Mouse (Mus musculus): ENCODE results near the gene Wdr44. TPM values are rescaled to one million over a fixed set of nuclear protein-coding genes. Genes with fewer than 3 reads are reported as not detected.
A peak's percentile ranks its signal among the peaks of the same experiment; 100 is the strongest.

Gene Wdr44
- polyA plus RNA-seq, 1 experiment from 2014 or later = 9.3 TPM

- 65% methylated on average over 2 of the region's 2 CpGs for WGBS
Measured at GRCm38 (mm10) chrX:23677511-23677910, 15.3 kb upstream of the Wdr44 start.

GRCm38 (mm10) chrX:23692336-23692721, 522 bp upstream of the Wdr44 start:
- no peak overlapping the region for H3K27ac ChIP-seq (ENCODE audit: low read length)
- H3K9me3 ChIP-seq (ENCODE audit: low read length) = no peaks in the 10 kb centered on the region
- peak overlapping the region; percentile 49 for H3K4me2 ChIP-seq (replicated peaks; ENCODE audit: low read depth, low read length)
- no peaks in the 10 kb centered on the region for H3K4me1 ChIP-seq (ENCODE audit: insufficient read depth, low read depth, low read length)
- H3K9ac ChIP-seq (replicated peaks; ENCODE audit: low read depth) = no peak overlapping the region
- WGBS = 8% methylated on average over 5 of the region's 5 CpGs
- peak overlapping the region; percentile 56 for H3K4me3 ChIP-seq (ENCODE audit: low read depth, low read length)
- H3K36me3 ChIP-seq (ENCODE audit: insufficient read depth, low read length) = no peaks in the 10 kb centered on the region
- ATAC-seq (no peak), DNase-seq (ENCODE audit: low spot score) (peak; percentile 6)
- TF ChIP-seq EP300 (IDR thresholded peaks at IDR 0.05) (no peak), CTCF (IDR thresholded peaks at IDR 0.05) (no peak)
- H3K27me3 ChIP-seq (replicated peaks; ENCODE audit: insufficient read depth, low read length) = no peaks in the 10 kb centered on the region

More at GRCm38 (mm10) chrX:23677511-23677910, 15.3 kb upstream of the Wdr44 start:
- TF ChIP-seq CTCF (IDR thresholded peaks at IDR 0.05) = no peak
- TF ChIP-seq EP300 (IDR thresholded peaks at IDR 0.05) = no peak
- no peaks in the 10 kb centered on the region for H3K9me3 ChIP-seq (ENCODE audit: low read length)
- no peak overlapping the region for H3K4me3 ChIP-seq (ENCODE audit: low read depth, low read length)
- no peak overlapping the region for H3K9ac ChIP-seq (replicated peaks; ENCODE audit: low read depth)
- no peaks in the 10 kb centered on the region for H3K36me3 ChIP-seq (ENCODE audit: insufficient read depth, low read length)
- no peak overlapping the region for H3K27ac ChIP-seq (ENCODE audit: low read length)
- H3K4me2 ChIP-seq (replicated peaks; ENCODE audit: low read depth, low read length) = no peak overlapping the region
- no peaks in the 10 kb centered on the region for H3K27me3 ChIP-seq (replicated peaks; ENCODE audit: insufficient read depth, low read length)
- no peaks in the 10 kb centered on the region for H3K4me1 ChIP-seq (ENCODE audit: insufficient read depth, low read depth, low read length)
- DNase-seq (ENCODE audit: low spot score) = no peak
- no peak for ATAC-seq

GRCm38 (mm10) chrX:23693443-23694400, 871 bp downstream of the Wdr44 start:
- peak overlapping the region; percentile 59 for H3K4me2 ChIP-seq (replicated peaks; ENCODE audit: low read depth, low read length)
- WGBS = 10% methylated on average over 27 of the region's 28 CpGs
- H3K4me3 ChIP-seq (ENCODE audit: low read depth, low read length) = peak overlapping the region; percentile 56
- DNase-seq (ENCODE audit: low spot score) (peak; percentile 32), ATAC-seq (peak; percentile 8)
- H3K9me3 ChIP-seq (ENCODE audit: low read length) = no peaks in the 10 kb centered on the region
- TF ChIP-seq EP300 (IDR thresholded peaks at IDR 0.05) = no peak
- no peak for TF ChIP-seq CTCF (IDR thresholded peaks at IDR 0.05)
- H3K27ac ChIP-seq (ENCODE audit: low read length) = peak overlapping the region; percentile 75
- peak overlapping the region; percentile 63 for H3K9ac ChIP-seq (replicated peaks; ENCODE audit: low read depth)
- no peaks in the 10 kb centered on the region for H3K27me3 ChIP-seq (replicated peaks; ENCODE audit: insufficient read depth, low read length)
- H3K36me3 ChIP-seq (ENCODE audit: insufficient read depth, low read length) = no peaks in the 10 kb centered on the region
- no peaks in the 10 kb centered on the region for H3K4me1 ChIP-seq (ENCODE audit: insufficient read depth, low read depth, low read length)

DNA sequence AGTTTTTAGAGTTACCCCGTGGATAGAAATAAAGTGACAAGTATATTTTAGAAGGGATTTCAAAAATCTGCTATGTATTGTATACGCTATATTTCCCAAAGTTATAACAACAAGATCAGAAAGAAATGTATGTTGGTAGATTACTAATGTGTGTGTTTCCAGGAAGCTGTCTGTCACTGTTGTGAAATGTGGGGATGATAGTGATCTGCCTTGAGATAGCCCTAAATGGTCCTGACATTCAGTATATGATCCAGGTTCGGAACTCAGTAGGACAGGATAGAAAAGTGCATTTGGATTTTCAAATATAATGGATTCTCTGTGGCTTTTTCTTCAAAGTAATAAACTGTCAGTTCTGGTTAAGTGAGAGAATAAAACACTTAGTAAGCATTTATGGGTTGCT, 1.7 kb downstream of the Wdr44 start:
- no peak for ATAC-seq
- no peak overlapping the region for H3K27ac ChIP-seq (ENCODE audit: low read length)
- H3K4me1 ChIP-seq (ENCODE audit: insufficient read depth, low read depth, low read length) = no peaks in the 10 kb centered on the region
- no peak overlapping the region for H3K9ac ChIP-seq (replicated peaks; ENCODE audit: low read depth)
- no peak overlapping the region for H3K4me3 ChIP-seq (ENCODE audit: low read depth, low read length)
- H3K36me3 ChIP-seq (ENCODE audit: insufficient read depth, low read length) = no peaks in the 10 kb centered on the region
- H3K9me3 ChIP-seq (ENCODE audit: low read length) = no peaks in the 10 kb centered on the region
- WGBS = 52% methylated on average over 3 of the region's 3 CpGs
- H3K27me3 ChIP-seq (replicated peaks; ENCODE audit: insufficient read depth, low read length) = no peaks in the 10 kb centered on the region
- DNase-seq (ENCODE audit: low spot score) = no peak
- TF ChIP-seq EP300 (IDR thresholded peaks at IDR 0.05) = no peak
- TF ChIP-seq CTCF (IDR thresholded peaks at IDR 0.05) = no peak
- no peak overlapping the region; the same call in 1 of the 2 replicates for H3K4me2 ChIP-seq (replicated peaks; ENCODE audit: low read depth, low read length)

GRCm38 (mm10) chrX:23695109-23695508, 2.3 kb downstream of the Wdr44 start:
- Histone ChIP-seq H3K4me2 (replicated peaks; ENCODE audit: low read depth, low read length) (no peak overlapping the region), H3K27ac (ENCODE audit: low read length) (no peak overlapping the region), H3K4me1 (ENCODE audit: insufficient read depth, low read depth, low read length) (no peaks in the 10 kb centered on the region), H3K36me3 (ENCODE audit: insufficient read depth, low read length) (no peaks in the 10 kb centered on the region), H3K4me3 (ENCODE audit: low read depth, low read length) (no peak overlapping the region), H3K9ac (replicated peaks; ENCODE audit: low read depth) (no peak overlapping the region), H3K9me3 (ENCODE audit: low read length) (no peaks in the 10 kb centered on the region), H3K27me3 (replicated peaks; ENCODE audit: insufficient read depth, low read length) (no peaks in the 10 kb centered on the region)
- ATAC-seq (no peak), DNase-seq (ENCODE audit: low spot score) (no peak)
- no peak for TF ChIP-seq CTCF (IDR thresholded peaks at IDR 0.05)
- no peak for TF ChIP-seq EP300 (IDR thresholded peaks at IDR 0.05)

DNA sequence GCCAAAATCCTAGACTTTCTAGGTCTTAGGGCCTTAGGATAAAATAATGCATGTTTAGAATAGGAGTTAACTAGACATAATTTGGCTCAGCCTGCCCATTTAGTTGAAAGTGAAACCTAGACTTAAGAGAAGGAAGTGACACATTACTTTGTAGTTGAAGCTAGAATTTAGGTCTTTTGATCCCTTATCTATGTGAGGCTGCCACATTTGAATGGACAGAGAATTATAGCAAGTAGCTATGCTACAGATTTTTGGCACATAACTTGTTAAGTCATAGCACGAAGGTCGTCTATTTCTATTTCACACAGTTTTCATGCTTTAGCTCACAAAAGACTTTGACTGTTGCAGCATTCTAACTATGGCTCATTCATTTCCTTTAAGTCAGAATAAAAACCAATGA, 4.5 kb downstream of the Wdr44 start:
- no peak for TF ChIP-seq CTCF (IDR thresholded peaks at IDR 0.05)
- TF ChIP-seq EP300 (IDR thresholded peaks at IDR 0.05) = no peak
- H3K9me3 ChIP-seq (ENCODE audit: low read length) = no peaks in the 10 kb centered on the region
- 86% methylated on average over 2 of the region's 2 CpGs for WGBS
- no peak overlapping the region for H3K27ac ChIP-seq (ENCODE audit: low read length)
- no peak overlapping the region for H3K9ac ChIP-seq (replicated peaks; ENCODE audit: low read depth)
- H3K4me3 ChIP-seq (ENCODE audit: low read depth, low read length) = no peak overlapping the region
- no peaks in the 10 kb centered on the region for H3K27me3 ChIP-seq (replicated peaks; ENCODE audit: insufficient read depth, low read length)
- no peaks in the 10 kb centered on the region for H3K36me3 ChIP-seq (ENCODE audit: insufficient read depth, low read length)
- H3K4me2 ChIP-seq (replicated peaks; ENCODE audit: low read depth, low read length) = no peak overlapping the region
- no peak for ATAC-seq
- no peak for DNase-seq (ENCODE audit: low spot score)
- no peaks in the 10 kb centered on the region for H3K4me1 ChIP-seq (ENCODE audit: insufficient read depth, low read depth, low read length)
